ENCODE assay signal across 11 mouse cellular contexts in the genomic region with DNA sequence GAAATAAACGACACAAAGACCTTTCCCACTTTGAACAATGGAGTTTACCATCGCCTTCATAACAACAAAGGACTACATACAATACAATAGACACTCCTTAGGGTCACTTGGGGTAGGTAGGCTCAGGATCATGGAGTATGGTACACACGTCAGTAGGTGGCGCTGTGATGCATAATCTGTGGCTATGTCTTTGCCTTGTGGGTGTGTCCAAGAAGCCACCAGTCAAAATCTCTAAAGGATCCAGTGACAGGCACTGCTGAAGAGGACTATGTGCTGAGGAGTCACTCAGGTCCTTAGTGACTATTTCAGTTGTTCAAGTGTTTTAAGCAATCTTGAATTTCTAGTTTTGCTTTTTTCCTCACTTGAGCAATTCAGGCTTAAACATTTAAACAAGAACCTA.
DNase-seq lines count a peak whose midpoint lies in the region; ATAC-seq and TF ChIP-seq lines count a peak whose summit lies in the region.
"Had no signal": no experiment of that assay in that cellular context is flagged by ENCODE, and none has a peak within 500 bp of the region (broad histone marks: within the 10 kb centered on the region; RNA-seq: fewer than 3 reads in every experiment).

No protein-coding gene starts in this region.

- in situ Hi-C loops in CH12.LX (cut with MboI; ENCODE audit: low pct_ligation_motif_present, low pct_unique_long_range_greater_than_20kb, low sequenced_read_pairs), result no loop called here

- dilution Hi-C loops in CH12.LX (cut with MboI; ENCODE audit: extremely low pct_ligation_motif_present, extremely low pct_unique_long_range_greater_than_20kb, low sequenced_read_pairs), result no loop called here

- no peak for DNase-seq in hindbrain, postnatal 0 days (ENCODE audit: low spot score)
- peak; percentile 46 for DNase-seq in CH12.LX (ENCODE audit: extremely low read depth)
- DNase-seq in adrenal gland, postnatal 14 days, result peak; percentile 66
- peak; percentile 6 for DNase-seq in fibroblast of lung, adult 2 months (ENCODE audit: low read depth)
- DNase-seq in mesoderm, embryonic 11.5 days (ENCODE audit: low read depth, low spot score), result peak; percentile 12
- no peak for DNase-seq in gastrocnemius, adult 8-10 months (ENCODE audit: low spot score in 2 of 2)
- no peak for DNase-seq in ovary, adult 18-20 months (ENCODE audit: low spot score)

- peaks cover 11% of the 10 kb centered on the region; the same call in 1 of the 2 replicates for H3K36me3 ChIP-seq in hindbrain, postnatal 0 days (ENCODE audit: insufficient read depth, low read length)
- H3K36me3 ChIP-seq in hindbrain, embryonic 16.5 days (ENCODE audit: control insufficient read depth, insufficient read depth, low read length), result peaks cover 13% of the 10 kb centered on the region
- H3K36me3 ChIP-seq in CH12.LX (replicated peaks in 1 of 2; ENCODE audit: control insufficient read depth in 1 of 2, insufficient read depth in 1 of 2, low read length in 1 of 2), result peaks cover 0 to 4% of the 10 kb centered on the region in 2 experiments

- H3K27ac ChIP-seq in hindbrain, postnatal 0 days, result no peak overlapping the region
- no peak overlapping the region for H3K27ac ChIP-seq in hindbrain, embryonic 16.5 days (ENCODE audit: low read depth, low read length)
- H3K27ac ChIP-seq in CH12.LX (ENCODE audit: insufficient read depth, low read depth), result no peak overlapping the region
- H3K27ac ChIP-seq: limb, embryonic 15.5 days; stomach, embryonic 15.5 days had no signal

- TF ChIP-seq RAD21 in CH12.LX (IDR thresholded peaks at IDR 0.05; ENCODE audit: low read depth, low read length), result peak; percentile 24

- H3K4me2 ChIP-seq in hindbrain, postnatal 0 days (ENCODE audit: low read depth, low read length), result no peak overlapping the region
- H3K4me2 ChIP-seq in hindbrain, embryonic 16.5 days (ENCODE audit: low read length), result no peak overlapping the region
- no peak overlapping the region for H3K4me2 ChIP-seq in CH12.LX (ENCODE audit: insufficient read depth, low read depth, poor library complexity, severe bottlenecking)
- H3K4me2 ChIP-seq: limb, embryonic 15.5 days; stomach, embryonic 15.5 days had no signal

- no peak for TF ChIP-seq EP300 in CH12.LX (IDR thresholded peaks at IDR 0.05; ENCODE audit: low read length)

- TF ChIP-seq POLR2A in CH12.LX (IDR thresholded peaks at IDR 0.05; ENCODE audit: low read depth, low read length), result no peak

- TF ChIP-seq CTCF in hindbrain, postnatal 0 days (IDR thresholded peaks at IDR 0.05; ENCODE audit: low read depth), result peak; percentile 38
- TF ChIP-seq CTCF in CH12.LX (conservative IDR thresholded peaks at IDR 0.05 in 1 of 2, IDR thresholded peaks at IDR 0.05 in 1 of 2; ENCODE audit: low read depth in 2 of 2, low read length in 2 of 2), result peak; percentile 29 to 54; a peak in 3 of 4 replicates

- H3K4me1 ChIP-seq in hindbrain, postnatal 0 days (ENCODE audit: insufficient read depth, low read length), result no peaks in the 10 kb centered on the region
- H3K4me1 ChIP-seq in hindbrain, embryonic 16.5 days (ENCODE audit: control insufficient read depth, insufficient read depth, low read depth, low read length), result no peaks in the 10 kb centered on the region
- H3K4me1 ChIP-seq in CH12.LX (ENCODE audit: control insufficient read depth in 1 of 2, insufficient read depth in 2 of 2), result no peaks in the 10 kb centered on the region
- H3K4me1 ChIP-seq: limb, embryonic 15.5 days; stomach, embryonic 15.5 days had no signal

- H3K4me3 ChIP-seq in hindbrain, postnatal 0 days (ENCODE audit: low read length), result no peak overlapping the region
- no peak overlapping the region for H3K4me3 ChIP-seq in hindbrain, embryonic 16.5 days (ENCODE audit: low read length)
- no peak overlapping the region for H3K4me3 ChIP-seq in CH12.LX (replicated peaks in 1 of 3; ENCODE audit: low read depth in 2 of 3, low read length in 2 of 3, poor library complexity in 1 of 3)
- H3K4me3 ChIP-seq: erythroblast, embryonic 14.5 days; limb, embryonic 15.5 days; stomach, embryonic 15.5 days had no signal

- 63% methylated on average over 4 of the region's 4 CpGs for WGBS in hindbrain, postnatal 0 days
- 49% methylated on average over 4 of the region's 4 CpGs for WGBS in hindbrain, embryonic 16.5 days

- no peak for ATAC-seq in hindbrain, postnatal 0 days
- no peak for ATAC-seq in hindbrain, embryonic 16.5 days

- no peak overlapping the region for H3K9ac ChIP-seq in hindbrain, postnatal 0 days (replicated peaks; ENCODE audit: low read length)
- no peak overlapping the region for H3K9ac ChIP-seq in hindbrain, embryonic 16.5 days (ENCODE audit: low read depth, low read length)
- no peak overlapping the region for H3K9ac ChIP-seq in CH12.LX (ENCODE audit: insufficient read depth, low read depth)
- H3K9ac ChIP-seq: limb, embryonic 15.5 days; stomach, embryonic 15.5 days had no signal

- no peaks in the 10 kb centered on the region for H3K27me3 ChIP-seq in hindbrain, postnatal 0 days (ENCODE audit: insufficient read depth, low read length)
- no peaks in the 10 kb centered on the region for H3K27me3 ChIP-seq in hindbrain, embryonic 16.5 days (replicated peaks; ENCODE audit: control insufficient read depth, insufficient read depth, low read length)
- no peaks in the 10 kb centered on the region for H3K27me3 ChIP-seq in CH12.LX (replicated peaks)
- H3K27me3 ChIP-seq: limb, embryonic 15.5 days; stomach, embryonic 15.5 days had no signal

- H3K79me2 ChIP-seq in CH12.LX (replicated peaks; ENCODE audit: control insufficient read depth, extremely low read depth, insufficient read depth, poor library complexity, severe bottlenecking), result no peaks in the 10 kb centered on the region

- 0 out of 2 replicates have a peak, but pooled peaks cover 3% of the 10 kb centered on the region for H3K9me3 ChIP-seq in hindbrain, postnatal 0 days (ENCODE audit: low read length)
- no peaks in the 10 kb centered on the region for H3K9me3 ChIP-seq in hindbrain, embryonic 16.5 days (ENCODE audit: control insufficient read depth, low read length)
- no peaks in the 10 kb centered on the region for H3K9me3 ChIP-seq in CH12.LX (replicated peaks; ENCODE audit: low read length)
- H3K9me3 ChIP-seq: limb, embryonic 15.5 days; stomach, embryonic 15.5 days had no signal

TF ChIP-seq in CH12.LX, 34 proteins besides CTCF, POLR2A, EP300 and RAD21:
- no peak for TF ChIP-seq ZC3H11A (IDR thresholded peaks at IDR 0.05; ENCODE audit: low read depth, low read length)
- TF ChIP-seq SMC3 (IDR thresholded peaks at IDR 0.05; ENCODE audit: low read depth, low read length), result peak; percentile 18; the same call in 1 of the 2 replicates

Comparison
In these comparisons a context has a peak if more than half of its experiments do, and no peak if none do; other contexts are left out.
1. DNase-seq: peak in CH12.LX (single experiment), adrenal gland, postnatal 14 days (single experiment), fibroblast of lung, adult 2 months (single experiment) and mesoderm, embryonic 11.5 days (single experiment); none in hindbrain, postnatal 0 days (single experiment), gastrocnemius, adult 8-10 months (0 of 2) and ovary, adult 18-20 months (single experiment).